Mouse (Mus musculus): ENCODE data around the gene Gtsf1l.

The Gtsf1l gene

GRCm38 (mm10) chr2:163052101-163052500 lies 35.6 kb downstream of the Gtsf1l start:
- no peak for DNase-seq (ENCODE audit: low read depth, low spot score)

DNA sequence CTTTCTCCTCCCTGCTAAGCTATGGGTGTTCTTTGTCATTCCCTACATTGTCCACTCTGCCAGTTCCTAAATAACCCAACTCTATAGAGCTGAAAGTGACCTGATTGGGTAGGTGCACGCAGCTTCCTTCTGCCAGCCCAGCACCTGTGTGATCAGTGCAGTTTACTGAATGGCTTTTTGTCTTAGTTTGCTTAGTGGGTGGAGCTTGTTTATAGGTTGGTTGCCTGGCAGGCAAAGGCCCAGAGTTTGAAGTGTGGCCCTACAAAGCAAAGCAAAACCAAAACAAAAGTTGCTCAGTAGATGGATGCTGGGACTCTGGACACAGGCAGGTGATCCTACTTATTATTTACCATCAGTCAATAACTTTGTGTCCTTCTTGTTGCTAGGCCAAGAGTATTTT lies 36.0 kb downstream of the Gtsf1l start:
- DNase-seq (ENCODE audit: low read depth, low spot score) = no peak

DNA sequence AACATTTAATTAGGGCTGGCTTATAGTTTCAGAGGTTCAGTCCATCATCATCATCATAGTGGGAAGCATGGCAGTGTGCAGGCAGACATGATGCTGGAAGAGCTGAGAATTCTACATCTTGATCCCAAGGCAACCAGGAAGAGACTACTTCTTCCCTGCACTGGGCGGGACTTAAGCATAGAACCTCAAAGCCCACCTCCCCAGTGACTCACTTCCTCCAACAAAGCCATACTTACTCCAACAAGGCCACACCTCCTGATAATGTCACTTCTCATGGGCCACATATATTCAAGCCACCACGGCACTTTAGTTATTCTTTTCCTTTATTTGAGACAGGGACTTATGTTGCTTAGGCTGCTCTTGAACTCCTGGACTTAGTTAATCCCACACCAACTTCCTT lies 38.5 kb downstream of the Gtsf1l start:
- DNase-seq (ENCODE audit: low read depth, low spot score) = no peak

- peak; percentile 60 for DNase-seq (ENCODE audit: low read depth, low spot score)
Measured at GRCm38 (mm10) chr2:163048125-163048524, 39.5 kb downstream of the Gtsf1l start.

DNA sequence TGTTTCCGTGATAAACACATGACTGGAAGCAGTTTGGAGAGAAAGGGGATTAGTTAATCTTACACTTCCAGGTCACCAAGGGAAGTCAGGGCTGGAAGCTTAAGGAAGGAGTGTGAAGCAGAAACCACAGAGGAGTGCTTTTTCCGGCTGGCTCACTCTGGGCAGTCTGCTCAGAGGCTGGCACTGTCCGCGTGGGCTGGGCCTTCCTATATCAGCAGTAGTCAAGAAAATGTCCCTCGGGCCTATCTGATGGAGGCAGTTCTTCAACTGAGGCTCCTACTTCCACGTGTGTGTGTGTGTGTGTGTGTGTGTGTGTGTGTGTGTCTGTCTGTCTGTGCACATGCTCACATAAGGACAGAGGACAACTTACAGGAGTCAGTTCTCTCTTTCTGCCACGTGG lies 47.7 kb downstream of the Gtsf1l start:
- no peak for DNase-seq (ENCODE audit: low read depth, low spot score)

Data from CD4-positive helper T cell, adult 2 months (primary cell).